Mouse (Mus musculus): ENCODE measurements around the gene Dock3. TPM values are rescaled to one million over a fixed set of nuclear protein-coding genes. Genes with fewer than 3 reads are reported as not detected.

The Dock3 gene
- total RNA-seq, 2 experiments from 2014 or later: not detected

Other genes starting within 250 kb of the Dock3 start
- 98.6 and 105 TPM in 2 replicates for gene Mapkapk3, start 58.0 kb upstream of the Dock3 start, total RNA-seq (2015)
- 156 and 174 TPM in 2 replicates for gene Mapkapk3, start 58.0 kb upstream of the Dock3 start, total RNA-seq (2017)
- gene Cish, start 64.1 kb upstream of the Dock3 start, total RNA-seq (2015): 1.7 and 5.3 TPM in 2 replicates
- 0.40 and 0.45 TPM in 2 replicates for gene Cish, start 64.1 kb upstream of the Dock3 start, total RNA-seq (2017)
- 4.1 and 6.4 TPM in 2 replicates for gene Hemk1, start 106.4 kb upstream of the Dock3 start, total RNA-seq (2015)
- 5.0 and 8.0 TPM in 2 replicates for gene Hemk1, start 106.4 kb upstream of the Dock3 start, total RNA-seq (2017)
- gene 6430571L13Rik, start 108.7 kb upstream of the Dock3 start, total RNA-seq (2015): not detected in 2 replicates
- not detected in 2 replicates for gene 6430571L13Rik, start 108.7 kb upstream of the Dock3 start, total RNA-seq (2017)
- gene Cacna2d2, start 167.7 kb upstream of the Dock3 start, total RNA-seq (2015): 0.04 and 0.11 TPM in 2 replicates
- gene Cacna2d2, start 167.7 kb upstream of the Dock3 start, total RNA-seq (2017): 0.07 and 0.12 TPM in 2 replicates